ENCODE assay signal across 14 mouse cellular contexts in genomic region chr9:99671603-99672002, GRCm38 (mm10). TPM values are rescaled to one million over a fixed set of nuclear protein-coding genes. Genes with fewer than 3 reads are reported as not detected.
DNase-seq lines count a peak whose midpoint lies in the region; ATAC-seq and TF ChIP-seq lines count a peak whose summit lies in the region.
"Had no signal": no experiment of that assay in that cellular context is flagged by ENCODE, and none has a peak within 500 bp of the region (broad histone marks: within the 10 kb centered on the region; RNA-seq: fewer than 3 reads in every experiment).

No protein-coding gene starts in this region.

- no peak for TF ChIP-seq POLR2A in brain, embryonic 14.5 days (IDR thresholded peaks at IDR 0.05; ENCODE audit: borderline replicate concordance, extremely low read depth, insufficient read depth, insufficient read length, poor library complexity, severe bottlenecking)

- no peak overlapping the region for H3K27ac ChIP-seq in heart, postnatal 0 days (ENCODE audit: low read depth)
- H3K27ac ChIP-seq in heart, embryonic 10.5 days = no peak overlapping the region
- no peak overlapping the region for H3K27ac ChIP-seq in liver, postnatal 0 days (ENCODE audit: low read depth)
- H3K27ac ChIP-seq in stomach, postnatal 0 days (replicated peaks) = no peak overlapping the region
- H3K27ac ChIP-seq: limb, embryonic 15.5 days; midbrain, embryonic 12.5 days had no signal

- DNase-seq in heart, postnatal 0 days (ENCODE audit: low spot score) = no peak
- DNase-seq in heart, embryonic 10.5 days (ENCODE audit: low spot score) = no peak
- DNase-seq in liver, postnatal 0 days = no peak
- DNase-seq in liver = no peak
- DNase-seq in brain, embryonic 14.5 days (ENCODE audit: low read depth) = peak; percentile 23
- no peak for DNase-seq in stomach, postnatal 0 days (ENCODE audit: low spot score)
- DNase-seq in layer of hippocampus, postnatal 36 days = no peak
- DNase-seq: gastrocnemius, postnatal 14 days; heart, postnatal 4 days; thymus, adult 18-20 months had no signal

- H3K4me1 ChIP-seq in heart, postnatal 0 days (ENCODE audit: control insufficient read depth, insufficient read depth) = no peaks in the 10 kb centered on the region
- H3K4me1 ChIP-seq in heart, embryonic 10.5 days = no peaks in the 10 kb centered on the region
- H3K4me1 ChIP-seq in liver, postnatal 0 days (ENCODE audit: insufficient read depth) = no peaks in the 10 kb centered on the region
- no peaks in the 10 kb centered on the region for H3K4me1 ChIP-seq in stomach, postnatal 0 days (replicated peaks; ENCODE audit: control insufficient read depth, insufficient read depth)
- H3K4me1 ChIP-seq: limb, embryonic 15.5 days; midbrain, embryonic 12.5 days had no signal

- 42% methylated on average over 2 of the region's 2 CpGs for WGBS in heart, postnatal 0 days
- 44% methylated on average over 2 of the region's 2 CpGs for WGBS in heart, embryonic 10.5 days
- WGBS in liver, postnatal 0 days (ENCODE audit: insufficient replicate concordance) = 26% methylated on average over 2 of the region's 2 CpGs
- WGBS in stomach, postnatal 0 days = 35% methylated on average over 2 of the region's 2 CpGs

- no peaks in the 10 kb centered on the region for H3K27me3 ChIP-seq in heart, postnatal 0 days (ENCODE audit: control insufficient read depth, insufficient read depth, low read length)
- no peaks in the 10 kb centered on the region for H3K27me3 ChIP-seq in heart, embryonic 10.5 days (ENCODE audit: insufficient read depth, poor library complexity, severe bottlenecking)
- no peaks in the 10 kb centered on the region for H3K27me3 ChIP-seq in liver, postnatal 0 days (ENCODE audit: insufficient read depth, low read length)
- H3K27me3 ChIP-seq in stomach, postnatal 0 days (ENCODE audit: control insufficient read depth, insufficient read depth, low read length) = no peaks in the 10 kb centered on the region
- H3K27me3 ChIP-seq: limb, embryonic 15.5 days; midbrain, embryonic 12.5 days had no signal

- no peak for TF ChIP-seq EP300 in heart, postnatal 0 days (IDR thresholded peaks at IDR 0.05; ENCODE audit: low read depth)
- TF ChIP-seq EP300 in liver, postnatal 0 days (IDR thresholded peaks at IDR 0.05; ENCODE audit: low read depth) = no peak
- TF ChIP-seq EP300 in stomach, postnatal 0 days (optimal IDR thresholded peaks at IDR 0.05) = no peak

- H3K9ac ChIP-seq in heart, postnatal 0 days (replicated peaks; ENCODE audit: low read depth, low read length) = no peak overlapping the region
- H3K9ac ChIP-seq in liver, postnatal 0 days (replicated peaks) = no peak overlapping the region
- H3K9ac ChIP-seq in stomach, postnatal 0 days (ENCODE audit: low read length) = no peak overlapping the region
- H3K9ac ChIP-seq: limb, embryonic 15.5 days; midbrain, embryonic 12.5 days had no signal

- ATAC-seq in heart, postnatal 0 days (ENCODE audit: insufficient read depth, low read depth) = no peak
- no peak for ATAC-seq in liver, postnatal 0 days
- ATAC-seq in stomach, postnatal 0 days (ENCODE audit: low FRiP score, low TSS enrichment) = no peak

- peak; percentile 30 for TF ChIP-seq CTCF in heart, postnatal 0 days (IDR thresholded peaks at IDR 0.05; ENCODE audit: low read depth)
- peak; percentile 24; the same call in 1 of the 2 replicates for TF ChIP-seq CTCF in liver, postnatal 0 days (IDR thresholded peaks at IDR 0.05; ENCODE audit: low read depth)
- peak; percentile 32; the same call in 1 of the 2 replicates for TF ChIP-seq CTCF in brain, embryonic 14.5 days (IDR thresholded peaks at IDR 0.05; ENCODE audit: borderline replicate concordance, extremely low read depth, insufficient read depth, insufficient read length)
- peak; percentile 61 for TF ChIP-seq CTCF in stomach, postnatal 0 days (IDR thresholded peaks at IDR 0.05; ENCODE audit: low read depth)

- H3K4me3 ChIP-seq in heart, postnatal 0 days (ENCODE audit: low read depth, low read length) = no peak overlapping the region
- H3K4me3 ChIP-seq in heart, embryonic 10.5 days = no peak overlapping the region
- H3K4me3 ChIP-seq in liver, postnatal 0 days (ENCODE audit: low read depth, low read length) = no peak overlapping the region
- H3K4me3 ChIP-seq in stomach, postnatal 0 days (ENCODE audit: low read depth, low read length) = no peak overlapping the region
- H3K4me3 ChIP-seq: limb, embryonic 15.5 days; midbrain, embryonic 12.5 days had no signal

- H3K9me3 ChIP-seq in heart, postnatal 0 days (replicated peaks; ENCODE audit: control insufficient read depth, low read length) = no peaks in the 10 kb centered on the region
- no peaks in the 10 kb centered on the region for H3K9me3 ChIP-seq in heart, embryonic 10.5 days
- H3K9me3 ChIP-seq in liver, postnatal 0 days (ENCODE audit: low read length) = no peaks in the 10 kb centered on the region
- no peaks in the 10 kb centered on the region for H3K9me3 ChIP-seq in stomach, postnatal 0 days (ENCODE audit: control insufficient read depth, low read length)
- H3K9me3 ChIP-seq: limb, embryonic 15.5 days; midbrain, embryonic 12.5 days had no signal

- no peak overlapping the region for H3K4me2 ChIP-seq in heart, postnatal 0 days (ENCODE audit: low read depth, low read length)
- no peak overlapping the region for H3K4me2 ChIP-seq in liver, postnatal 0 days (ENCODE audit: low read depth, low read length)
- H3K4me2 ChIP-seq in stomach, postnatal 0 days (replicated peaks; ENCODE audit: low read depth) = no peak overlapping the region
- H3K4me2 ChIP-seq: limb, embryonic 15.5 days; midbrain, embryonic 12.5 days had no signal

- peaks cover 31% of the 10 kb centered on the region for H3K36me3 ChIP-seq in heart, postnatal 0 days (replicated peaks; ENCODE audit: control insufficient read depth, insufficient read depth, low read length)
- H3K36me3 ChIP-seq in heart, embryonic 10.5 days = peaks cover 43% of the 10 kb centered on the region
- H3K36me3 ChIP-seq in liver, postnatal 0 days (replicated peaks; ENCODE audit: insufficient read depth, low read length) = no peaks in the 10 kb centered on the region
- peaks cover 5% of the 10 kb centered on the region; the same call in 1 of the 2 replicates for H3K36me3 ChIP-seq in stomach, postnatal 0 days (ENCODE audit: control insufficient read depth, insufficient read depth, low read length)

RNA-seq across cellular contexts. Expression of gene Dzip1l, which starts 42.3 kb away (rescaled TPM):
- 25.9 and 30.5 TPM in 2 replicates for total RNA-seq in heart, postnatal 0 days (2014; rRNA removed; ENCODE audit: low replicate concordance)
- polyA plus RNA-seq in heart, postnatal 0 days (2015; fragmentation: Nextera tagmentation; extraction: Ambion mirVana) = 6.5 and 7.2 TPM in 2 replicates
- polyA plus RNA-seq in heart, embryonic 10.5 days (2016; fragmentation: Nextera tagmentation; extraction: Ambion mirVana) = 24.0 and 26.5 TPM in 2 replicates
- 0.50 and 0.73 TPM in 2 replicates for polyA plus RNA-seq in liver, postnatal 0 days (2015; fragmentation: Nextera tagmentation; extraction: Ambion mirVana)
- polyA plus RNA-seq in brain, embryonic 14.5 days (2012; rRNA removed) = 5.2 and 8.2 TPM in 2 replicates
- polyA plus RNA-seq in stomach, postnatal 0 days (2015; fragmentation: Nextera tagmentation; extraction: Ambion mirVana) = 6.3 and 8.6 TPM in 2 replicates
- 10 to 100 TPM; 19.7 to 28.6 TPM for total RNA-seq in layer of hippocampus, postnatal 36 days (2021)
- total RNA-seq: neutrophil, adult 5-6 weeks had no signal

RNA-seq across cellular contexts. Expression of gene Cldn18, which starts 45.5 kb away (rescaled TPM):
- not detected in 2 replicates for total RNA-seq in heart, postnatal 0 days (2014; rRNA removed; ENCODE audit: low replicate concordance)
- polyA plus RNA-seq in heart, postnatal 0 days (2015; fragmentation: Nextera tagmentation; extraction: Ambion mirVana) = 0.22 TPM in 1 of 2 replicates, not detected in the other
- polyA plus RNA-seq in heart, embryonic 10.5 days (2016; fragmentation: Nextera tagmentation; extraction: Ambion mirVana) = 0.20 TPM in 1 of 2 replicates, not detected in the other
- polyA plus RNA-seq in liver, postnatal 0 days (2015; fragmentation: Nextera tagmentation; extraction: Ambion mirVana) = 0.12 TPM in 1 of 2 replicates, not detected in the other
- polyA plus RNA-seq in brain, embryonic 14.5 days (2012; rRNA removed) = not detected in 2 replicates
- 591 and 619 TPM in 2 replicates for polyA plus RNA-seq in stomach, postnatal 0 days (2015; fragmentation: Nextera tagmentation; extraction: Ambion mirVana)
- not detected for total RNA-seq in layer of hippocampus, postnatal 36 days (2021)
- total RNA-seq: gastrocnemius, postnatal 14 days; heart, postnatal 4 days; layer of hippocampus, adult 18-20 months; neutrophil, adult 5-6 weeks had no signal
- polyA plus RNA-seq: limb, embryonic 15.5 days; midbrain, embryonic 12.5 days had no signal

RNA-seq across cellular contexts. Expression of gene A4gnt, which starts 59.3 kb away (rescaled TPM):
- not detected in 2 replicates for total RNA-seq in heart, postnatal 0 days (2014; rRNA removed; ENCODE audit: low replicate concordance)
- not detected in 2 replicates for polyA plus RNA-seq in heart, postnatal 0 days (2015; fragmentation: Nextera tagmentation; extraction: Ambion mirVana)
- polyA plus RNA-seq in heart, embryonic 10.5 days (2016; fragmentation: Nextera tagmentation; extraction: Ambion mirVana) = not detected in 2 replicates
- not detected in 2 replicates for polyA plus RNA-seq in liver, postnatal 0 days (2015; fragmentation: Nextera tagmentation; extraction: Ambion mirVana)
- not detected in 2 replicates for polyA plus RNA-seq in brain, embryonic 14.5 days (2012; rRNA removed)
- 4.3 and 4.5 TPM in 2 replicates for polyA plus RNA-seq in stomach, postnatal 0 days (2015; fragmentation: Nextera tagmentation; extraction: Ambion mirVana)
- under 1 TPM in 1 of 2 experiments, not detected in 1; 0.15 TPM for total RNA-seq in layer of hippocampus, postnatal 36 days (2021)
- total RNA-seq: gastrocnemius, postnatal 14 days; heart, postnatal 4 days; layer of hippocampus, adult 18-20 months; neutrophil, adult 5-6 weeks had no signal
- polyA plus RNA-seq: midbrain, embryonic 12.5 days had no signal

Comparison
In these comparisons a context has a peak if more than half of its experiments do, and no peak if none do; other contexts are left out.
1. RNA of gene Cldn18, which starts 45.5 kb away (polyA plus RNA-seq): 591 to 619 TPM in stomach, postnatal 0 days; 0.22 TPM in heart, postnatal 0 days, 0.20 TPM in heart, embryonic 10.5 days, 0.12 TPM in liver, postnatal 0 days and not detected in brain, embryonic 14.5 days; every median in the first group is over 100 times any median in the second.
2. Peak in every context shown above with its lines, with median percentiles within 50 percentile points of each other: CTCF ChIP-seq.